Mouse (Mus musculus) small intestine, adult 2 months (tissue): ENCODE data around the gene Stat3.

Experiments used
- CTCF ChIP-seq: fragments of 200-500 bp; IDR thresholded peaks from 2 replicates; pipeline ENCODE4 v1.5.1; 2012; ENCODE audit warnings: low read depth, mild to moderate bottlenecking, control low read depth, inconsistent platforms, low read length, moderate library complexity, mixed read lengths; ENCODE audit not compliant: insufficient replicate concordance, insufficient read length; ENCODE audit errors: extremely low read depth
- POLR2A ChIP-seq: fragments of 200-500 bp; IDR thresholded peaks from 2 replicates; pipeline ENCODE4 v1.6.1; 2012; ENCODE audit warnings: low read depth, mild to moderate bottlenecking, control low read depth, inconsistent platforms, low read length, moderate library complexity

DNA sequence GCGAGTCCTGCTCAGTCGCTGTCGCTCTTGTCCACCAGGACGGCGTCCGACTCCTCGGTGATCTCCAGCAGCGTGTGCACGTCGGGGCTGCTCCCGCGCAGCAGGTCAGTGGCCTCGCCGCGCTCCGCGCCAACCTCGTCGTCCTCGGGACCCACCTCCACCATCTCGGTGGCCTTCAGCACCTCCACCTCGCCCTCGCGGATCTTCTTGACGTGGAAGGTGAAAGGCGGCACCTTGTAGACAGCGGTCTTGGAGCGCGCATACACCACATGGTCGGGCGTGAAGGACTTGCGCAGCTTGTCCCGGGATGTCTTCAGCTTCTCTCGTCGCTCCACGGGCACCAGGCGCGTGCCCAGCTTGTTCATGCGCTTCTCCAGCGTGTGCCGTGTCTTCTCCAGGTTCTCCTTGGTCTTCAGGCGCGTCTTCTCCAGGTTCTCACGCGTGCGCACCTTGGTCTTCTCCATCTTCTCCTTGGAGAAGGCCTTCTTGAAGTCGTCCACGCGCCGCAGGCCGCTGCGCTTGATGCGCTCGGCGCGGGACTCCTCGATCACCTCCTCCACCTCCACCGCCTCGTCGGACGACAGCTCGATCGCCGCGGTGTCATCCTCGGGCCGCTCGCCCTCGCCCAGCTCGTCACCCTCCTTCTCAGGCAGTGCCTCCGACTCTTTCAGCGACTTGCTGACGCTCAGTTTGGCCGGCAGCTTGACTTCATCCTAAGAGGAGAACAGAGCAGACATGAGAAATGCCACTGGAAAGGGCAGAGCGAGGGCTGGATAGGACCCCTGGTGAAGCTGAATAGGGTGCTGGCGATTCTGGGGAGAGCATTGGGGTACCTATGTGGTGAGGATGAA is 19.5 kb upstream of the Stat3 start:
- TF ChIP-seq CTCF, result no peak
- TF ChIP-seq POLR2A, result no peak
